Mouse (Mus musculus) B cell, adult (primary cell): ENCODE results near the gene Slc2a6. TPM values are rescaled to one million over a fixed set of nuclear protein-coding genes. Genes with fewer than 3 reads are reported as not detected.

Experiments
- total RNA-seq: library from RNA; stranded (reverse); gene quantifications from 4 replicates; pipeline ENCODE4 v1.2.4, GENCODE M21; 2023; ENCODE audit not compliant: inconsistent age

Slc2a6 gene
- total RNA-seq: 6.8 to 9.0 TPM (median 8.5 TPM) in 4 replicates

DNA sequence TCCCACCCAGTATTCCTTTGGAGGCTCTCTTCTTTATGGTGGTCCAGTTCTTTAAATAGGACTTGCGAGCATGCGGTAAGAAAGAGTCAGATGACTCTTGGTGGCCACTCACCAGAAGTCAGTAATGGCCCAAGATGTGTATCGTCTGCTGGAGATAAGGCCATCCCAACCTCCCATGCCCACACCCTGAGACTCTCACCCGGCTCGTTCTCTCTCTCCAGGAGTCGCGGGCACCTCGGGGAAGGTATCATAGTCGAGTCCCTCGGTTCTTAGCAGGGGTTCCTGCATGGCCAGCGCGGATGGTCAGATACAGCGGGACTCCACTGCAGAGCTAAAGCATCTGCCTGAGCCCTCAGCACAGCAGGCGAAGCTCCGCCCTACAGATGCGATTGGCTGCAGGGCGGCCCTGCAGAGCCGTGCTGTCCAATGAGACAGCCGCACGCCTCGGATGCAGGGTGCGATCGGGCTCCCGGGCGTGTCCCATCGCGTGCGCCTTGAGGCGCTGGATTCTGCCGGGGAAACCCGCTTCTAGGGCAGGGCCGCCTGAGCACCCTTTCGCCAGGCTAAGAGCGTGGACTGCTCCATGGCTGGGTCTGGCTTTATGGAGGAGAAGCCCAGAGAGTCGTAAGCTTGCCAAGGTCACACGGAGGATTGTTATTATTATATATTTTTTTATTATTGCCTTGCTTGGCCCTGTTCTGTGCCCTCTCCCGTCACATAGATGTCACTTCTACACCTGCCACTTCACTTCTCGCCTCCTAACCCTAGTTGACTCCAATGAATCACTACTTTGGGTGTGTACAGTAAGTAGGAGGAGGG is at the start of gene Slc2a6:
Gene Slc2a6, minus strand, starts transcription at position 381 of the 819 bp plus-strand sequence.

GRCm38 (mm10) chr2:27071978-27072377 is 44.2 kb upstream of the Slc2a6 start, which contains the start of gene Mymk:
Mymk (minus strand) TSS chr2:27072179.

DNA sequence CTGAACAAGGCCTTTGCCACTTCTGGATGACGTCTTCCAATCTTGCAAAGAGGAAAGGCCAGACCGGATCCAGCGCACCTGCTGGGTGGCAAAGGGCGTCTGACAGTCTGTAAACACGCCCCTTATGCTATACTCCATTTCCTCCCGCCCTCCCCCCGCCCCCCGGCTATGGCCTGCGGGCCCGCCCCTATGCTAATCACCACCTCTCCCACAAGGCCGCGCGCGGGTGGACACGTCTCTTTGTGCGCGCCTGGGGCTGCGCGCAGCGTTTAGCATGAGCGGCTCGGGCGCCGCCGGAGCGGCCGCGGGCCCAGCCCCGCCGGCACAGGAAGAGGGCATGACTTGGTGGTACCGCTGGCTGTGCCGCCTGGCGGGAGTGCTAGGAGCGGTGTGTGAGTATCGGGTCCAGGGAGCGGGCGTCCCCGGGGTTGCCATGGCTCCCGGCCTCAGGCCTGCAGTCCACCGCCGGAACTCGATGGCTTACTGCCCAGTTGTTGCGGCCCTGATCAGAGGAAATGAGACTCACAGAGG is 18.0 kb downstream of the Slc2a6 start, which contains the start of gene Cacfd1:
Gene Cacfd1, plus strand, starts transcription at position 213 of the 531 bp plus-strand sequence.

GRCm38 (mm10) chr2:26973116-26973515 is 54.7 kb downstream of the Slc2a6 start, which contains the start of gene Adamts13:
Adamts13 (plus strand) TSS chr2:26973416.

Other genes starting within 250 kb of the Slc2a6 start
- gene Abo, start 163.0 kb downstream of the Slc2a6 start, total RNA-seq: not detected in 4 replicates
- gene Surf6, start 125.1 kb downstream of the Slc2a6 start, total RNA-seq: 66.0 to 76.3 TPM (median 70.9 TPM) in 4 replicates
- gene Med22, start 117.3 kb downstream of the Slc2a6 start, total RNA-seq: 14.9 to 18.4 TPM (median 17.2 TPM) in 4 replicates
- gene Rpl7a, start 117.2 kb downstream of the Slc2a6 start, total RNA-seq: 716 to 763 TPM (median 757 TPM) in 4 replicates
- gene Surf2, start 111.6 kb downstream of the Slc2a6 start, total RNA-seq: 45.9 to 55.5 TPM (median 50.3 TPM) in 4 replicates
- 55.8 to 77.5 TPM (median 60.0 TPM) in 4 replicates for gene Surf1, start 111.5 kb downstream of the Slc2a6 start, total RNA-seq
- 58.8 to 67.2 TPM (median 62.0 TPM) in 4 replicates for gene Surf4, start 94.1 kb downstream of the Slc2a6 start, total RNA-seq
- gene Stkld1, start 94.0 kb downstream of the Slc2a6 start, total RNA-seq: not detected in 4 replicates
- gene Rexo4, start 63.6 kb downstream of the Slc2a6 start, total RNA-seq: 56.8 to 74.9 TPM (median 67.4 TPM) in 4 replicates
- 0.16 TPM in 1 of 4 replicates, not detected in the others for gene Adamts13, start 54.6 kb downstream of the Slc2a6 start, total RNA-seq
- 36.1 to 44.2 TPM (median 39.9 TPM) in 4 replicates for gene Cacfd1, start 18.1 kb downstream of the Slc2a6 start, total RNA-seq
- gene Mymk, start 44.2 kb upstream of the Slc2a6 start, total RNA-seq: not detected in 4 replicates
- gene Adamtsl2, start 51.4 kb upstream of the Slc2a6 start, total RNA-seq: 1.6 to 5.0 TPM (median 3.4 TPM) in 4 replicates
- gene Fam163b, start 114.5 kb upstream of the Slc2a6 start, total RNA-seq: not detected in 4 replicates
- gene Dbh, start 137.2 kb upstream of the Slc2a6 start, total RNA-seq: not detected in 4 replicates
- not detected in 4 replicates for gene Sardh, start 220.3 kb upstream of the Slc2a6 start, total RNA-seq